9 mouse cellular contexts compared by ENCODE assay signal in the genomic region with DNA sequence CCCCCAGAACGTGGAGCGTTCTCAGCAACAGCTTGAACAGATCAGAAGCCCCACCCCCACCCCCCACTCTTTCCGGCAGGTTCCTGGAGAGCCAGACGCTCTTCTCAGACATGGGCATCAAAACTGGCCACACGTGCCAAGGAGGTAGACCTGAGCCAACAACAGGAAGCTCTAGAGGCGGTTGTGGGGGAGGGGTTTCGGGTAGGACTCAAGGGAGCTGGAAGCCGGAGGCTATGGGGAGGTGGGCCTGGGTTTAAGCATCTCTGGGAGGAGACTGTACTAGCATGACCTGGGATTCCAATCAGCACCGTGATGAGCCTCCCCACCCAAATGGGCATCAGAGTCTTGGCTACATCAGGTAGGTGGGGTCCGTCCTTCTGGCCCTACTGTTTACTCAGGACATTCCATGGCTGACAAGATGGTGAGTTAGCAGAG. TPM values are rescaled to one million over a fixed set of nuclear protein-coding genes. Genes with fewer than 3 reads are reported as not detected.
DNase-seq lines count a peak whose midpoint lies in the region; ATAC-seq lines count a peak whose summit lies in the region.
"Had no signal": no experiment of that assay in that cellular context is flagged by ENCODE, and none has a peak within 500 bp of the region (broad histone marks: within the 10 kb centered on the region; RNA-seq: fewer than 3 reads in every experiment).

No protein-coding gene starts in this region.

- H3K9me3 ChIP-seq in embryonic facial prominence, embryonic 14.5 days (ENCODE audit: control insufficient read depth, low read length): no peaks in the 10 kb centered on the region
- H3K9me3 ChIP-seq in lung, embryonic 15.5 days: no peaks in the 10 kb centered on the region
- no peaks in the 10 kb centered on the region for H3K9me3 ChIP-seq in hindbrain, embryonic 13.5 days
- H3K9me3 ChIP-seq: liver, embryonic 15.5 days had no signal

- peak; percentile 47 to 66 for DNase-seq in kidney, postnatal 4 days
- no peak for DNase-seq in kidney, adult 9 months
- DNase-seq in embryonic facial prominence, embryonic 14.5 days (ENCODE audit: low spot score): no peak
- no peak for DNase-seq in B cell, adult 2 months
- DNase-seq in frontal cortex, postnatal 25 days (ENCODE audit: low spot score in 2 of 2): no peak

- no peaks in the 10 kb centered on the region for H3K27me3 ChIP-seq in embryonic facial prominence, embryonic 14.5 days (replicated peaks; ENCODE audit: control insufficient read depth, insufficient read depth, low read length)
- H3K27me3 ChIP-seq in lung, embryonic 15.5 days: no peaks in the 10 kb centered on the region
- H3K27me3 ChIP-seq in hindbrain, embryonic 13.5 days: 0 out of 2 replicates have a peak, but pooled peaks cover 3% of the 10 kb centered on the region

- H3K27ac ChIP-seq in embryonic facial prominence, embryonic 14.5 days (replicated peaks; ENCODE audit: low read depth, low read length): peak overlapping the region; percentile 8; the same call in 1 of the 2 replicates
- peak overlapping the region; percentile 34; the same call in 1 of the 2 replicates for H3K27ac ChIP-seq in lung, embryonic 15.5 days
- no peak overlapping the region for H3K27ac ChIP-seq in hindbrain, embryonic 13.5 days
- H3K27ac ChIP-seq: liver, embryonic 15.5 days had no signal

- ATAC-seq in CD4-positive, CD25-positive, alpha-beta regulatory T cell, adult 4 months: peak; percentile 67
- no peak for ATAC-seq in embryonic facial prominence, embryonic 14.5 days (ENCODE audit: low read depth)
- ATAC-seq in lung, embryonic 15.5 days (ENCODE audit: borderline replicate concordance, extremely low read depth, low FRiP score, low TSS enrichment): no peak
- ATAC-seq in hindbrain, embryonic 13.5 days (ENCODE audit: low FRiP score): no peak

- WGBS in embryonic facial prominence, embryonic 14.5 days: 24% methylated on average over 10 of the region's 10 CpGs
- whole genome bisulfite sequencing in lung, embryonic 15.5 days: 27% methylated on average over 10 of the region's 10 CpGs
- 71% methylated on average over 10 of the region's 10 CpGs for WGBS in hindbrain, embryonic 13.5 days

- H3K36me3 ChIP-seq in embryonic facial prominence, embryonic 14.5 days (ENCODE audit: control insufficient read depth, insufficient read depth, low read length): no peaks in the 10 kb centered on the region
- H3K36me3 ChIP-seq in lung, embryonic 15.5 days: no peaks in the 10 kb centered on the region
- H3K36me3 ChIP-seq in hindbrain, embryonic 13.5 days: no peaks in the 10 kb centered on the region
- H3K36me3 ChIP-seq: liver, embryonic 15.5 days had no signal

- H3K4me2 ChIP-seq in embryonic facial prominence, embryonic 14.5 days (ENCODE audit: low read depth, low read length): no peak overlapping the region
- H3K4me2 ChIP-seq in lung, embryonic 15.5 days: no peak overlapping the region
- H3K4me2 ChIP-seq in hindbrain, embryonic 13.5 days: no peak overlapping the region
- H3K4me2 ChIP-seq: liver, embryonic 15.5 days had no signal

- H3K4me1 ChIP-seq in embryonic facial prominence, embryonic 14.5 days (ENCODE audit: control insufficient read depth, insufficient read depth, low read length): peaks cover 57% of the 10 kb centered on the region
- H3K4me1 ChIP-seq in lung, embryonic 15.5 days: peaks cover 41% of the 10 kb centered on the region
- peaks cover 9% of the 10 kb centered on the region for H3K4me1 ChIP-seq in hindbrain, embryonic 13.5 days (replicated peaks)

- no peak overlapping the region for H3K9ac ChIP-seq in embryonic facial prominence, embryonic 14.5 days (ENCODE audit: low read depth, low read length)
- H3K9ac ChIP-seq in lung, embryonic 15.5 days: no peak overlapping the region
- no peak overlapping the region for H3K9ac ChIP-seq in hindbrain, embryonic 13.5 days
- H3K9ac ChIP-seq: liver, embryonic 15.5 days had no signal

- H3K4me3 ChIP-seq in embryonic facial prominence, embryonic 14.5 days (ENCODE audit: low read depth, low read length): no peak overlapping the region
- H3K4me3 ChIP-seq in lung, embryonic 15.5 days: no peak overlapping the region
- no peak overlapping the region for H3K4me3 ChIP-seq in hindbrain, embryonic 13.5 days
- H3K4me3 ChIP-seq: liver, embryonic 15.5 days had no signal

RNA-seq across cellular contexts. Expression of gene Timp2, which starts 5.4 kb away (rescaled TPM):
- 10 to 100 TPM in 1 of 2 experiments, 1 to 10 TPM in 1; 9.5 to 10.5 TPM for polyA plus RNA-seq in CD4-positive, CD25-positive, alpha-beta regulatory T cell, adult 4 months (2017; shearing (Covaris generic))
- polyA plus RNA-seq in embryonic facial prominence, embryonic 14.5 days (2014; fragmentation: Nextera tagmentation; extraction: Ambion mirVana): 182 and 196 TPM in 2 replicates
- polyA plus RNA-seq in lung, embryonic 15.5 days (2015; fragmentation: Nextera tagmentation; extraction: Ambion mirVana): 79.1 and 79.8 TPM in 2 replicates
- polyA plus RNA-seq in hindbrain, embryonic 13.5 days (2015; fragmentation: Nextera tagmentation; extraction: Ambion mirVana): 45.7 and 48.1 TPM in 2 replicates

RNA-seq across cellular contexts. Expression of gene Cep295nl, which starts 18.6 kb away (rescaled TPM):
- polyA plus RNA-seq in CD4-positive, CD25-positive, alpha-beta regulatory T cell, adult 4 months (2017; shearing (Covaris generic)): under 1 TPM; 0.32 to 0.52 TPM
- polyA plus RNA-seq in embryonic facial prominence, embryonic 14.5 days (2014; fragmentation: Nextera tagmentation; extraction: Ambion mirVana): 0.63 and 1.2 TPM in 2 replicates
- polyA plus RNA-seq in lung, embryonic 15.5 days (2015; fragmentation: Nextera tagmentation; extraction: Ambion mirVana): 0.33 and 0.56 TPM in 2 replicates
- polyA plus RNA-seq in hindbrain, embryonic 13.5 days (2015; fragmentation: Nextera tagmentation; extraction: Ambion mirVana): 0.22 and 0.26 TPM in 2 replicates
- polyA plus RNA-seq: liver, embryonic 15.5 days had no signal

RNA-seq across cellular contexts. Expression of gene Lgals3bp, which starts 41.0 kb away (rescaled TPM):
- 100 to 1,000 TPM in 1 of 2 experiments, 10 to 100 TPM in 1; 93.7 to 163 TPM for polyA plus RNA-seq in CD4-positive, CD25-positive, alpha-beta regulatory T cell, adult 4 months (2017; shearing (Covaris generic))
- 11.8 and 14.2 TPM in 2 replicates for polyA plus RNA-seq in embryonic facial prominence, embryonic 14.5 days (2014; fragmentation: Nextera tagmentation; extraction: Ambion mirVana)
- 4.9 and 6.9 TPM in 2 replicates for polyA plus RNA-seq in lung, embryonic 15.5 days (2015; fragmentation: Nextera tagmentation; extraction: Ambion mirVana)
- 2.9 and 4.8 TPM in 2 replicates for polyA plus RNA-seq in hindbrain, embryonic 13.5 days (2015; fragmentation: Nextera tagmentation; extraction: Ambion mirVana)

RNA-seq across cellular contexts. Expression of gene Cant1, which starts 58.0 kb away (rescaled TPM):
- polyA plus RNA-seq in CD4-positive, CD25-positive, alpha-beta regulatory T cell, adult 4 months (2017; shearing (Covaris generic)): 10 to 100 TPM; 12.9 to 13.6 TPM
- polyA plus RNA-seq in embryonic facial prominence, embryonic 14.5 days (2014; fragmentation: Nextera tagmentation; extraction: Ambion mirVana): 30.8 and 30.9 TPM in 2 replicates
- 30.3 and 33.7 TPM in 2 replicates for polyA plus RNA-seq in lung, embryonic 15.5 days (2015; fragmentation: Nextera tagmentation; extraction: Ambion mirVana)
- 24.4 and 24.9 TPM in 2 replicates for polyA plus RNA-seq in hindbrain, embryonic 13.5 days (2015; fragmentation: Nextera tagmentation; extraction: Ambion mirVana)

Comparison
In these comparisons a context has a peak if more than half of its experiments do, and no peak if none do; other contexts are left out.
1. DNase-seq: peak in kidney, postnatal 4 days (2 of 2); none in kidney, adult 9 months (single experiment), embryonic facial prominence, embryonic 14.5 days (single experiment), B cell, adult 2 months (0 of 2) and frontal cortex, postnatal 25 days (0 of 2).